Mouse (Mus musculus): ENCODE measurements around the gene Car11.

DNA sequence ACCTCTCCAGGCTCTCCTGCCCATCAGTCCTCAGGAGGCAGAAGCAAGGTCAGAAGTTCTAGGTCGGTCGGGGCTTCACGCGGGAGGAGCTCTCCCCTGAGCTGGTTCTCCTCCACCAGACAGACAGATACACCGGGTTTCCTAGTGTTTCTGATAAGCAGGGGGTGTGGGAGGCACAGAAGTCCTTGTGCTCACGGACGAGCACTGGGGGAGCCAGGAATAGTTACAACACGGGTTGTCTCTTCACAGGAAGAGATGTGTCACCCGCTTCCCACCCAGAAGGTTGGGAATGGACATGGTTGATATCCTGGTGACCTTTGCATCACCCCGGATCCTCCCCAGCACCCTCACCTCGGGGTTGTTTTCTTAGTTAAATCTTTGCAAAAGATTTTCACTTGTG, 9.8 kb upstream of the Car11 start:
- TF ChIP-seq TAL1 (conservative IDR thresholded peaks at IDR 0.05; ENCODE audit: low read depth, low read length) = no peak
- no peak for TF ChIP-seq CTCF (IDR thresholded peaks at IDR 0.05; ENCODE audit: low read depth, low read length)
